Mouse (Mus musculus): ENCODE results near the gene Mapkapk2.
A peak's percentile ranks its signal among the peaks of the same experiment; 100 is the strongest.
"Not testable (repeated sequence)": the region's sequence is repeated elsewhere in the genome, so short reads cannot be mapped to it uniquely, and the experiment has no call there.

Gene Mapkapk2

GRCm38 (mm10) chr1:131097700-131098094, at the start of gene Mapkapk2:
Gene Mapkapk2 (minus strand): TSS chr1:131097826.
- peak; percentile 86 for DNase-seq

GRCm38 (mm10) chr1:131146181-131146614, 48.6 kb upstream of the Mapkapk2 start:
- DNase-seq, result no peak

GRCm38 (mm10) chr1:131145222-131145621, 47.6 kb upstream of the Mapkapk2 start:
- not testable (repeated sequence) for DNase-seq

GRCm38 (mm10) chr1:131142472-131142871, 44.8 kb upstream of the Mapkapk2 start:
- no peak for DNase-seq

- DNase-seq, result no peak
Measured at GRCm38 (mm10) chr1:131141449-131141848, 43.8 kb upstream of the Mapkapk2 start.

- DNase-seq, result no peak
Measured at GRCm38 (mm10) chr1:131139102-131140095, 41.8 kb upstream of the Mapkapk2 start.

GRCm38 (mm10) chr1:131138191-131139016, 40.8 kb upstream of the Mapkapk2 start, which contains the start of gene Dyrk3:
Gene Dyrk3 (minus strand): TSS chr1:131138340.
- DNase-seq, result peak; percentile 85

- peak; percentile 29 for DNase-seq
Measured at GRCm38 (mm10) chr1:131137717-131138118, 40.1 kb upstream of the Mapkapk2 start.

GRCm38 (mm10) chr1:131137111-131137510, 39.5 kb upstream of the Mapkapk2 start:
- no peak for DNase-seq

GRCm38 (mm10) chr1:131135960-131136629, 38.5 kb upstream of the Mapkapk2 start:
- no peak for DNase-seq

GRCm38 (mm10) chr1:131134942-131135522, 37.4 kb upstream of the Mapkapk2 start:
- no peak for DNase-seq

- DNase-seq, result no peak
Measured at GRCm38 (mm10) chr1:131134231-131134630, 36.6 kb upstream of the Mapkapk2 start.

GRCm38 (mm10) chr1:131125987-131126744, 28.5 kb upstream of the Mapkapk2 start:
- no peak for DNase-seq

GRCm38 (mm10) chr1:131123522-131124265, 26.1 kb upstream of the Mapkapk2 start:
- DNase-seq, result no peak

- DNase-seq, result no peak
Measured at GRCm38 (mm10) chr1:131121987-131122386, 24.4 kb upstream of the Mapkapk2 start.

- DNase-seq, result no peak
Measured at GRCm38 (mm10) chr1:131119026-131119425, 21.4 kb upstream of the Mapkapk2 start.

- no peak for DNase-seq
Measured at GRCm38 (mm10) chr1:131118530-131118929, 20.9 kb upstream of the Mapkapk2 start.

- no peak for DNase-seq
Measured at GRCm38 (mm10) chr1:131116430-131117011, 18.9 kb upstream of the Mapkapk2 start.

- peak; percentile 42 for DNase-seq
Measured at GRCm38 (mm10) chr1:131115932-131116331, 18.3 kb upstream of the Mapkapk2 start.

- DNase-seq, result no peak
Measured at GRCm38 (mm10) chr1:131112576-131112975, 14.9 kb upstream of the Mapkapk2 start.
